Comparison of ENCODE assay signal across 21 mouse cellular contexts in the genomic region with DNA sequence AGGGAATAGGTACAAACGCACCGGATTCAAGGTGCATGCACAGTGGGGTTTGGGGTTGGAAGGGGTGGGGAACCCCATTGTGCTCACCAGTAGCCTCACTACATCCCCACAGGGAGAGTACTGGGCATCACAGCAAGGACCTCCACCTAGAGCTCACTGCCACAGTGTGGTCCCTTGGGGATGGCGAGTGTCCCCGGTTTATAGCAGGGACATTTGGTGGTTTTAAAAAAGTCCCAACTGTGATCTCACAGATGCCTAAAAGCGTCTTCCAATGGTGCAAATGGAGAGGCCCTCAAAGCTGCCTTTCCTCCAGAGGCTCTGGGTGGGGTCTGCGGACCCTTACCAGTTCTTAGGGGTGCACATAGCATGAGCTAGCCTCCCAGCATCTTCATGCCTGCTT. TPM values are rescaled to one million over a fixed set of nuclear protein-coding genes. Genes with fewer than 3 reads are reported as not detected.
DNase-seq lines count a peak whose midpoint lies in the region; TF ChIP-seq lines count a peak whose summit lies in the region.
"Had no signal": no experiment of that assay in that cellular context is flagged by ENCODE, and none has a peak within 500 bp of the region (broad histone marks: within the 10 kb centered on the region; RNA-seq: fewer than 3 reads in every experiment).

No protein-coding gene starts in this region.

- TF ChIP-seq POLR2A in bone marrow, adult 2 months (IDR thresholded peaks at IDR 0.05; ENCODE audit: borderline replicate concordance, control insufficient read depth, low read depth, low read length): no peak

- H3K4me3 ChIP-seq in bone marrow, adult 2 months (replicated peaks; ENCODE audit: control insufficient read depth, low read depth, low read length): peak overlapping the region; percentile 9
- H3K4me3 ChIP-seq: embryonic facial prominence, embryonic 13.5 days; embryonic facial prominence, embryonic 15.5 days; erythroblast, embryonic 14.5 days; forebrain, embryonic 10.5 days; forebrain, embryonic 12.5 days had no signal

- TF ChIP-seq CTCF in bone marrow, adult 2 months (IDR thresholded peaks at IDR 0.05; ENCODE audit: control insufficient read depth, insufficient read depth, low read length): no peak

- peak overlapping the region; percentile 46; the same call in 1 of the 2 replicates for H3K27ac ChIP-seq in bone marrow, adult 2 months (ENCODE audit: control insufficient read depth, insufficient read depth, low read depth, low read length, poor library complexity)
- H3K27ac ChIP-seq: embryonic facial prominence, embryonic 13.5 days; embryonic facial prominence, embryonic 15.5 days; forebrain, embryonic 10.5 days; forebrain, embryonic 12.5 days had no signal

- peaks cover 10% of the 10 kb centered on the region for H3K4me1 ChIP-seq in bone marrow, adult 2 months (ENCODE audit: control insufficient read depth, insufficient read depth, low read length)

- peak; percentile 1 for DNase-seq in layer of hippocampus, adult 9-11 months
- DNase-seq in layer of hippocampus, postnatal 10 days (ENCODE audit: low spot score in 2 of 2): no peak
- peak; percentile 65 to 67 for DNase-seq in B cell, adult 2 months
- DNase-seq in right cerebral cortex, postnatal 25 days: no peak
- DNase-seq in kidney, adult 18-20 months: no peak
- DNase-seq: adrenal gland, adult 8-10 months; adrenal gland, postnatal 14 days; adrenal gland, postnatal 36 days; cerebellum, adult 11 months; cerebellum, adult 18-20 months; cerebellum, adult 8-10 months; cerebellum, adult 9-11 months; cerebellum, postnatal 14 days; cerebellum, postnatal 36 days; embryo, embryonic 11 days had no signal

- 80% methylated on average over 6 of the region's 6 CpGs for WGBS in bone marrow, adult 2 months

RNA-seq across cellular contexts. Expression of a gene that starts 7.3 kb away (rescaled TPM):
- 1 to 10 TPM; 2.6 to 2.8 TPM for total RNA-seq in layer of hippocampus, postnatal 10 days (2021)
- polyA plus RNA-seq in bone marrow, adult 2 months (2011; ENCODE audit: insufficient read depth, insufficient read length, low replicate concordance, missing spikeins): 18.2 and 30.0 TPM in 2 replicates

RNA-seq across cellular contexts. Expression of a gene that starts 50.4 kb away (rescaled TPM):
- 10 to 100 TPM; 15.0 to 17.3 TPM for total RNA-seq in layer of hippocampus, postnatal 10 days (2021)
- 6.5 and 17.7 TPM in 2 replicates for polyA plus RNA-seq in bone marrow, adult 2 months (2011; ENCODE audit: insufficient read depth, insufficient read length, low replicate concordance, missing spikeins)

RNA-seq across cellular contexts. Expression of a gene that starts 55.8 kb away (rescaled TPM):
- total RNA-seq in layer of hippocampus, postnatal 10 days (2021): 100 to 1,000 TPM; 190 to 196 TPM
- 221 and 312 TPM in 2 replicates for polyA plus RNA-seq in bone marrow, adult 2 months (2011; ENCODE audit: insufficient read depth, insufficient read length, low replicate concordance, missing spikeins)

Comparison
In these comparisons a context has a peak if more than half of its experiments do, and no peak if none do; other contexts are left out.
1. DNase-seq: peak in layer of hippocampus, adult 9-11 months (single experiment) and B cell, adult 2 months (2 of 2); none in layer of hippocampus, postnatal 10 days (0 of 2), right cerebral cortex, postnatal 25 days (single experiment) and kidney, adult 18-20 months (single experiment).